Mouse (Mus musculus) intestine, embryonic 15.5 days (tissue): ENCODE results near the gene Vmn1r78. TPM values are rescaled to one million over a fixed set of nuclear protein-coding genes. Genes with fewer than 3 reads are reported as not detected.
"Not testable (repeated sequence)": the region's sequence is repeated elsewhere in the genome, so short reads cannot be mapped to it uniquely, and the experiment has no call there.

Experiments
- ATAC-seq: fragments of 200-750 bp; cut with Nextera tagmentation; 2 replicates; pipeline ENCODE4 v1.8.0; 2017; ENCODE audit warnings: moderate TSS enrichment, moderate library complexity
- H3K27ac ChIP-seq: fragments of 300-500 bp; sonication (generic); 2 replicates; pipeline ENCODE4 v1.5.1; 2015; ENCODE audit warnings: mild to moderate bottlenecking, inconsistent platforms
- H3K27me3 ChIP-seq: fragments of 300-500 bp; sonication (generic); replicated peaks from 2 replicates; pipeline ENCODE4 v1.6.1; 2015; ENCODE audit warnings: inconsistent platforms
- H3K36me3 ChIP-seq: fragments of 300-500 bp; sonication (generic); 2 replicates; pipeline ENCODE4 v1.6.1; 2015; ENCODE audit warnings: inconsistent platforms
- H3K4me1 ChIP-seq: fragments of 300-500 bp; sonication (generic); replicated peaks from 2 replicates; pipeline ENCODE4 v1.6.1; 2015; ENCODE audit warnings: inconsistent platforms
- H3K4me2 ChIP-seq: fragments of 300-500 bp; sonication (generic); replicated peaks from 2 replicates; pipeline ENCODE4 v1.6.1; 2015; ENCODE audit warnings: mild to moderate bottlenecking, inconsistent platforms
- H3K4me3 ChIP-seq: fragments of 300-500 bp; sonication (generic); replicated peaks from 2 replicates; pipeline ENCODE4 v1.5.1; 2015; ENCODE audit warnings: inconsistent platforms
- H3K9ac ChIP-seq: fragments of 300-500 bp; sonication (generic); 2 replicates; pipeline ENCODE4 v1.6.1; 2015; ENCODE audit warnings: inconsistent platforms
- H3K9me3 ChIP-seq: fragments of 300-500 bp; sonication (generic); 2 replicates; pipeline ENCODE4 v1.6.1; 2016; ENCODE audit warnings: inconsistent platforms
- WGBS: fragments of 180-500 bp; shearing (Covaris S2); methylation state at CpG from one replicate; pipeline ENCODE4 v1.1.7; 2015; 5-methylcytosine and 5-hydroxymethylcytosine counted together
- polyA plus RNA-seq: library from polyadenylated mRNA; unstranded; fragments of >200 nt; fragmentation: Nextera tagmentation; extraction: Ambion mirVana; gene quantifications from 2 replicates; pipeline ENCODE4 v1.2.1, GENCODE M21; 2015

Gene Vmn1r78
- polyA plus RNA-seq: not detected in 2 replicates

- Histone ChIP-seq H3K9me3 (no peaks in the 10 kb centered on the region; the same call in 1 of the 2 replicates), H3K27ac (no peak within 1 kb of the TSS), H3K27me3 (no peaks in the 10 kb centered on the region), H3K4me1 (no peaks in the 10 kb centered on the region), H3K4me3 (no peak within 1 kb of the TSS), H3K36me3 (no peaks in the 10 kb centered on the region), H3K9ac (no peak within 1 kb of the TSS), H3K4me2 (no peak within 1 kb of the TSS)
- WGBS: 59% methylated on average over 2 of the region's 2 CpGs
- ATAC-seq: no peak
These were observed at the start of gene Vmn1r78 for GRCm38 (mm10) chr7:12149957-12150356. Gene Vmn1r78, plus strand, starts transcription at chr7:12150257.

DNA sequence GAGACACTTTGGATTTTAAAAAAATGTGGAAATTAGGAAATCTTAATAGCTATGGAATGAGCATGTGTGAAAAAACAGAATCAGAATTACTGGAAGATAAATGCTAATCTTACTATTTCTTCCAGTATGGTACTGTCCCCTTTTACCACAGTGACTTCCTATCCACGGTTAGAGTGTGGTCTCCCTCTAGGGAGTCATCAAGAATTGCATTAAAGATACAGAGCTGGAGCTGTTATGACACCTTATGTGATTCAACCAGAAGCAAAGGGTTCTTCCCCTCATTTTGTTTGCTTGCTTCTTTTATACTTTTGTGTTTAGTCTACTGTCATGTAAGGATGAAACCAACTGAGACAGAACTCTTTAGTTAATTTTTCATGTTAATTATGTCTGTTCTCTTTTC is 6.4 kb downstream of the Vmn1r78 start:
- H3K36me3 ChIP-seq, H3K4me3 ChIP-seq, H3K9ac ChIP-seq, H3K27me3 ChIP-seq, H3K4me1 ChIP-seq, H3K4me2 ChIP-seq, ATAC-seq, H3K27ac ChIP-seq, H3K9me3 ChIP-seq: not testable (repeated sequence)
- 35% methylated on average over 1 of the region's 1 CpGs for WGBS

DNA sequence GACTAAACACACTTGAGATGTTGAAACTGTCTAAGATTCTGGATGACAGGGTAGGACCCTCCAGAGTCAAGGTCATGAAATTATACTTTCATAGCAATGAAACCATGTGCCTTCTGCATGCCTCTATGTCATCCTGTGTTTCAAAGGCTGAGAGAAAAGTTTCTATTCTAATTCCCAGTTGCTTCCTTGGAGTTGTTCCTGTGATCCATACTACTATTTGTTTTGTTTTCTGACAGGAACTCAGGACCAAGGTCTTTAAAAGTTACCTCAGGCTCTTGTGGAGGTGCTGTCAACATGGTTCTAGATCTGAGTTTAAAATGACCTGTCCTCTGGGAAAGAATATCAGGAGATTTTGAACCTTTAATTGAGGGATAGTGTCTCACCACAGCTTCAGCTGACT is 20.9 kb downstream of the Vmn1r78 start, which contains the start of gene Vmn1r79:
Gene Vmn1r79, plus strand, starts transcription at position 301 of the 400 bp plus-strand sequence.
- not testable (repeated sequence) for H3K36me3 ChIP-seq, H3K4me2 ChIP-seq, H3K27me3 ChIP-seq, H3K9me3 ChIP-seq, H3K4me1 ChIP-seq, H3K9ac ChIP-seq, ATAC-seq, H3K4me3 ChIP-seq, H3K27ac ChIP-seq

- WGBS: 51% methylated on average over 2 of the region's 2 CpGs
- ATAC-seq, H3K9ac ChIP-seq, H3K4me3 ChIP-seq, H3K9me3 ChIP-seq, H3K27ac ChIP-seq, H3K4me1 ChIP-seq, H3K36me3 ChIP-seq, H3K27me3 ChIP-seq, H3K4me2 ChIP-seq: not testable (repeated sequence)
These were observed 22.9 kb downstream of the Vmn1r78 start for GRCm38 (mm10) chr7:12172926-12173325.

GRCm38 (mm10) chr7:12188986-12189385 is 38.9 kb downstream of the Vmn1r78 start, which contains the start of gene Vmn1r80:
Gene Vmn1r80, plus strand, starts transcription at chr7:12189286.
- Histone ChIP-seq H3K4me2 (no peak within 1 kb of the TSS), H3K9ac (no peak within 1 kb of the TSS), H3K36me3 (no peaks in the 10 kb centered on the region), H3K27ac (no peak within 1 kb of the TSS), H3K4me3 (no peak within 1 kb of the TSS), H3K4me1 (no peaks in the 10 kb centered on the region), H3K27me3 (no peaks in the 10 kb centered on the region), H3K9me3 (no peaks in the 10 kb centered on the region)
- 87% methylated on average over 1 of the region's 1 CpGs for WGBS
- ATAC-seq: no peak

- Histone ChIP-seq H3K9me3 (no peaks in the 10 kb centered on the region), H3K4me3 (no peak overlapping the region), H3K9ac (no peak overlapping the region), H3K36me3 (no peaks in the 10 kb centered on the region), H3K27ac (no peak overlapping the region), H3K4me1 (no peaks in the 10 kb centered on the region), H3K27me3 (no peaks in the 10 kb centered on the region), H3K4me2 (no peak overlapping the region)
- ATAC-seq: no peak
- WGBS: 70% methylated on average over 2 of the region's 2 CpGs
These were observed 54.1 kb downstream of the Vmn1r78 start for GRCm38 (mm10) chr7:12204141-12204540.

Other genes with a start within 250 kb of the Vmn1r78 start
- not detected in 2 replicates for gene Vmn1r76, start 212.0 kb upstream of the Vmn1r78 start, polyA plus RNA-seq
- gene Vmn1r77, start 113.5 kb upstream of the Vmn1r78 start, polyA plus RNA-seq: not detected in 2 replicates
- not detected in 2 replicates for gene Vmn1r79, start 21.0 kb downstream of the Vmn1r78 start, polyA plus RNA-seq
- not detected in 2 replicates for gene Vmn1r80, start 39.0 kb downstream of the Vmn1r78 start, polyA plus RNA-seq
- gene Vmn1r81, start 118.0 kb downstream of the Vmn1r78 start, polyA plus RNA-seq: not detected in 2 replicates
- not detected in 2 replicates for gene Vmn1r82, start 150.2 kb downstream of the Vmn1r78 start, polyA plus RNA-seq
- 0.05 TPM in 1 of 2 replicates, not detected in the other for gene Vmn1r83, start 179.2 kb downstream of the Vmn1r78 start, polyA plus RNA-seq
- not detected in 2 replicates for gene Vmn1r84, start 219.0 kb downstream of the Vmn1r78 start, polyA plus RNA-seq